Mouse (Mus musculus): ENCODE data around the gene Ell3.
"Not testable (repeated sequence)": the region's sequence is repeated elsewhere in the genome, so short reads cannot be mapped to it uniquely, and the experiment has no call there.

DNA sequence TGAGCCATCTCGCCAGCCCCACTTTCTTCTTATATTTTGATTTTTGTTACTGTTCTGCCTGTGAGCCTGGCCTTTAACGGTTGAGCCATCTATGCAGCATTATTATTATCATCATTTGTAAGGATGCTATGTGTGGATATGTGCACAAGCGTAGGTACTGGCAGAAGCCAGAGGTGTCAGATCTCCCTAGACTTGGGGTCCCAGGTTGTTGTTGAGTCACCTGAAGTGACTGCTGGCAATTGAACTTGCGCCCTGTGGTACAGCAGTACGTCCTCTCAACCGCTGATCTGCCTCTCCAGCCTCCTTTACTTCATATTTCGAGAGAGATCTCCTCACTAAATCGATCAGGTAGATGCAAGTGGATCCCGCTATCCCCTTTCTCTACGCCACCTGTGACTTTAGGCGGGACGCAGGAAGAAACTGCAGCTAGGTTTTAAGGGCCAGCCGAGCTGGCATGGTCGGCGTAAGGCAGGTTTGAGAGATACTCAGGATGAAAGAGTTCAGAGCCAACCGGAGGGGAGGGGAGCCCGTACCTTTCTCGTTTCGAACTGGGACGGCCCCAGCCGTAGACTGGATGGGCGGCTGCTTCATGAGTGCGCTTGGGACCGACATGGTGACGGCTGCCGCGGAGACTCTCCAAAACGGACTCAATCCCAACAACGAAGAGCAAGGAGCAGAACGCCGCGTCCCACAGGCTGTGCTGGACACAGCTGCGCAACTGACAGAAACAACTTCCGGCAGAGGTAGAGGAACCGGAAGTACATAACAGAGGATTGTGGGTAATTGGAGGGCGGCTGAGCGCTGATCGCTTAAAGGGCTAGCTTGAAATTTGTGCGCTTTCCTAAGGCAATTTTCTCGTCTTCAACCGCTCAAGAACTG, 29.5 kb upstream of the Ell3 start, which contains the start of gene Mfap1b:
- TF ChIP-seq CTCF, EP300 (IDR thresholded peaks at IDR 0.05): not testable (repeated sequence)
